Mouse (Mus musculus) liver, embryonic 14.5 days (tissue): ENCODE results near the gene Asb15. TPM values are rescaled to one million over a fixed set of nuclear protein-coding genes. Genes with fewer than 3 reads are reported as not detected.

ENCODE experiments used
- ATAC-seq: fragments of 200-750 bp; cut with Nextera tagmentation; 2 replicates; pipeline ENCODE4 v1.8.0; 2017; ENCODE audit warnings: moderate number of reproducible peaks, mild to moderate bottlenecking, moderate library complexity; ENCODE audit not compliant: insufficient read depth
- DNase-seq, 3 experiments: peaks; one replicate each; pipeline ENCODE4 v3.0.0-alpha.2; 2012 to 2013; ENCODE audit warnings: low read depth in 3 of 3, low spot score in 3 of 3
- H3K27ac ChIP-seq: fragments of 300-500 bp; sonication (generic); 2 replicates; pipeline ENCODE4 v1.5.1; 2014; ENCODE audit warnings: moderate library complexity, mild to moderate bottlenecking, control low read depth, inconsistent platforms
- H3K27me3 ChIP-seq: fragments of 300-500 bp; sonication (generic); 2 replicates; pipeline ENCODE4 v1.6.1; 2014; ENCODE audit warnings: mild to moderate bottlenecking, low read length, moderate library complexity; ENCODE audit not compliant: control insufficient read depth, insufficient read depth
- H3K36me3 ChIP-seq: fragments of 300-500 bp; sonication (generic); replicated peaks from 2 replicates; pipeline ENCODE4 v1.6.1; 2014; ENCODE audit warnings: low read depth; ENCODE audit not compliant: control insufficient read depth, insufficient read depth
- H3K4me1 ChIP-seq, 2 experiments: fragments of 200-500 bp in 1 of 2; fragments of 300-500 bp in 1 of 2; sonication (generic) in 1 of 2; replicated peaks; 2 replicates each; pipeline ENCODE4 v1.6.1; 2012 to 2014; ENCODE audit warnings: antibody characterized with exemption in 1 of 2, inconsistent platforms in 1 of 2, low read length in 1 of 2; ENCODE audit not compliant: control insufficient read depth in 2 of 2, insufficient read depth in 2 of 2
- H3K4me2 ChIP-seq: fragments of 300-500 bp; sonication (generic); 2 replicates; pipeline ENCODE4 v1.6.1; 2014; ENCODE audit warnings: low read depth, mild to moderate bottlenecking, control low read depth, moderate library complexity
- H3K4me3 ChIP-seq, 2 experiments: fragments of 200-500 bp in 1 of 2; fragments of 300-500 bp in 1 of 2; sonication (generic) in 1 of 2; 2 replicates each; pipeline ENCODE4 v1.5.1; 2012 to 2014; ENCODE audit warnings: low read depth in 2 of 2, low read length in 2 of 2, mild to moderate bottlenecking in 2 of 2, control low read depth in 1 of 2, inconsistent platforms in 1 of 2, moderate library complexity in 1 of 2; ENCODE audit not compliant: insufficient read depth in 1 of 2
- H3K9ac ChIP-seq: fragments of 300-500 bp; sonication (generic); replicated peaks from 2 replicates; pipeline ENCODE4 v1.6.1; 2014; ENCODE audit warnings: mild to moderate bottlenecking, control low read depth, moderate library complexity
- H3K9me3 ChIP-seq: fragments of 300-500 bp; sonication (generic); 2 replicates; pipeline ENCODE4 v1.6.1; 2016; ENCODE audit warnings: low read length, mixed read lengths; ENCODE audit not compliant: control insufficient read depth
- CTCF ChIP-seq: IDR thresholded peaks from 2 replicates; pipeline ENCODE4 v1.5.1; 2016; ENCODE audit warnings: antibody characterized with exemption, low read depth, control low read depth
- EP300 ChIP-seq: IDR thresholded peaks from 2 replicates; pipeline ENCODE4 v1.6.1; 2016; ENCODE audit warnings: antibody characterized with exemption, low read depth
- WGBS: fragments of 180-500 bp; shearing (Covaris S2); extraction: QIAGEN DNeasy Blood & Tissue Kit; methylation state at CpG from one replicate; pipeline ENCODE4 v1.1.7; 2014; ENCODE audit not compliant: insufficient replicate concordance; 5-methylcytosine and 5-hydroxymethylcytosine counted together
- polyA plus RNA-seq, 2 experiments: library from polyadenylated mRNA; depleted of rRNA in 1 of 2; stranded (reverse) in 1 of 2; unstranded in 1 of 2; fragments of >200 nt; fragmentation: Nextera tagmentation in 1 of 2; extraction: Ambion mirVana in 1 of 2; gene quantifications; 2 replicates each; pipeline versions ENCODE4 v1.2.1 to v1.2.3; 2012 to 2014

The Asb15 gene
- polyA plus RNA-seq, 2 experiments = 0.01 TPM; not detected in 1

DNA sequence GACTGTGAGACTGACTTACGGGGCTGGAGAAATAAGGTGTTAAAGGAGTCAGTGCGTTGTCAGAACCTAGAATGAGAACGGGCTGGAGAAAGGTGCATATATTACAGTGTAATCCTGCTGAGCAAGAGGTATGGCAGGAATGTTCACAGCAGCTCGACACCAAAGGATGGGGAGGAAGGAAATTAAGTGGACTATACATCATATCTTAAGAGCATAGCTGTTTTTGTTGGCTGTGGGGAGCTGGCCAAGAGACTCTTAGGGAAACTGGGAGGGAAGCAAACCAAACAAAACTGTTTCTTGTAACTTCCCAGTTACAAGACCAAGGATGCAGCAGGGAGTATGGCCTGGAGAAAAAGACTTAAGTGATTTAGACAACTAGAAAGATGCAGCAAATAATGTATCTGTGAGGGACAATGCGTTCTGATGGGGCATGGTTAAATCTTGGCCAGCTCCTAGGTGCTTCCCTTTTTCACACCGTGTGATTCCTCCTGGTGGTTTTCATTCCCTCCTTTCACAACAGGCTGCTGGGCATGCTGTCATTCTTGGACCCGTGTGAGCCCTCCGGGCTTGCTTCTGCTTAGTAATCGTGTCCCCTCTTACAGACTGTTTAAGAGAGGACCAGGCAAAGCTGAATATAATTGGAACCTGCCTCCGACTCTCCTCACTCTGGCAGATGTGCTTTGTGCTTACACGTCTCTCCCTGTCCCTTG lies 2.9 kb downstream of the Asb15 start:
- H3K4me1 ChIP-seq = peaks cover 5 to 12% of the 10 kb centered on the region in 2 experiments; a peak in 3 of 4 replicates
- peak overlapping the region; percentile 39 for H3K4me2 ChIP-seq
- H3K9me3 ChIP-seq = no peaks in the 10 kb centered on the region
- no peak overlapping the region for H3K9ac ChIP-seq
- no peak overlapping the region for H3K4me3 ChIP-seq
- H3K36me3 ChIP-seq = no peaks in the 10 kb centered on the region
- H3K27ac ChIP-seq = no peak overlapping the region
- TF ChIP-seq EP300 (no peak), CTCF (no peak)
- H3K27me3 ChIP-seq = no peaks in the 10 kb centered on the region
- 49% methylated on average over 11 of the region's 11 CpGs for WGBS
- DNase-seq (no peak), ATAC-seq (no peak)

- no peak for DNase-seq
- Histone ChIP-seq H3K36me3 (no peaks in the 10 kb centered on the region), H3K9me3 (no peaks in the 10 kb centered on the region), H3K9ac (no peak overlapping the region), H3K4me3 (no peak overlapping the region), H3K27ac (no peak overlapping the region), H3K27me3 (no peaks in the 10 kb centered on the region), H3K4me1 (peaks cover 0 to 8% of the 10 kb centered on the region in 2 experiments; a peak in 2 of 4 replicates), H3K4me2 (no peak overlapping the region)
- 69% methylated on average over 3 of the region's 3 CpGs for WGBS
- TF ChIP-seq CTCF = no peak
- TF ChIP-seq EP300 = no peak
- no peak for ATAC-seq
Observed at GRCm38 (mm10) chr6:24532804-24533203, 4.9 kb downstream of the Asb15 start.

DNA sequence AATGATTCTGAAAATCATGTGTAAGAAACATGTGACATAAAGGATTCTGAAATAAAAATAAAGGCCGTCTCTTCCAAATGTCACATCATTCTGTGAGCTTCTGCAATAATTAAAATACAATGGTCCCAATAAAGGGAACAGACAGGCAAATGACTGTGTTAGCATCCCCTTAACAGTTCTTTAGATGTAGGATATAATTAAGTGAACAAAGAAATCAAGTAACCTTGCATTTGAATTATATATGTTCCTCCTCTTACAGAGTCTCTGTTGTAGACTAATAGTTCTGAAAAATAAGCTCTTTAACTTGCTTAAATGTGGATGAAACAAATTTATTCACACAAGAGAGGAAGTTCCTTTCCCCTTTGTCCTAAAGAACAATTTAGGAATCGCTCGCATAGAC lies 10.5 kb downstream of the Asb15 start:
- no peak for DNase-seq
- Histone ChIP-seq H3K36me3 (no peaks in the 10 kb centered on the region), H3K4me1 (no peaks in the 10 kb centered on the region), H3K9ac (no peak overlapping the region), H3K27me3 (no peaks in the 10 kb centered on the region), H3K4me3 (no peak overlapping the region), H3K4me2 (no peak overlapping the region), H3K9me3 (no peaks in the 10 kb centered on the region), H3K27ac (no peak overlapping the region)
- TF ChIP-seq EP300 (no peak), CTCF (no peak)
- no peak for ATAC-seq
- 71% methylated on average over 3 of the region's 3 CpGs for WGBS

GRCm38 (mm10) chr6:24540106-24540505 lies 12.2 kb downstream of the Asb15 start:
- Histone ChIP-seq H3K4me3 (no peak overlapping the region), H3K27ac (no peak overlapping the region), H3K4me1 (no peaks in the 10 kb centered on the region), H3K27me3 (no peaks in the 10 kb centered on the region), H3K9me3 (no peaks in the 10 kb centered on the region), H3K36me3 (no peaks in the 10 kb centered on the region), H3K4me2 (no peak overlapping the region), H3K9ac (no peak overlapping the region)
- DNase-seq = no peak
- WGBS = 40% methylated on average over 4 of the region's 4 CpGs
- TF ChIP-seq EP300 = no peak
- no peak for TF ChIP-seq CTCF
- ATAC-seq = no peak

GRCm38 (mm10) chr6:24542393-24542792 lies 14.4 kb downstream of the Asb15 start:
- ATAC-seq (no peak), DNase-seq (no peak)
- Histone ChIP-seq H3K4me3 (no peak overlapping the region), H3K4me1 (no peaks in the 10 kb centered on the region), H3K27me3 (no peaks in the 10 kb centered on the region), H3K27ac (no peak overlapping the region), H3K9ac (no peak overlapping the region), H3K4me2 (no peak overlapping the region), H3K9me3 (no peaks in the 10 kb centered on the region), H3K36me3 (no peaks in the 10 kb centered on the region)
- TF ChIP-seq CTCF (no peak), EP300 (no peak)
